9 mouse cellular contexts compared by ENCODE assay signal in genomic region chr16:29761779-29762277, GRCm38 (mm10).
DNase-seq lines count a peak whose midpoint lies in the region; ATAC-seq lines count a peak whose summit lies in the region.
"Had no signal": no experiment of that assay in that cellular context is flagged by ENCODE, and none has a peak within 500 bp of the region (broad histone marks: within the 10 kb centered on the region; RNA-seq: fewer than 3 reads in every experiment).

No protein-coding gene starts in this region.

- peak overlapping the region; percentile 12 for H3K4me2 ChIP-seq in kidney, embryonic 15.5 days
- H3K4me2 ChIP-seq: neural tube, embryonic 12.5 days had no signal

- peaks cover 7% of the 10 kb centered on the region; the same call in 1 of the 2 replicates for H3K9me3 ChIP-seq in kidney, embryonic 15.5 days (replicated peaks)
- H3K9me3 ChIP-seq in limb, embryonic 10.5 days (replicated peaks) = no peaks in the 10 kb centered on the region
- H3K9me3 ChIP-seq: neural tube, embryonic 12.5 days had no signal

- peak overlapping the region; percentile 52 for H3K27ac ChIP-seq in kidney, embryonic 15.5 days
- H3K27ac ChIP-seq in limb, embryonic 10.5 days = peak overlapping the region; percentile 43
- H3K27ac ChIP-seq: neural tube, embryonic 12.5 days had no signal

- 10% methylated on average over 6 of the region's 6 CpGs for WGBS in kidney, embryonic 15.5 days
- WGBS in limb, embryonic 10.5 days = 25% methylated on average over 6 of the region's 6 CpGs

- peaks cover 40% of the 10 kb centered on the region for H3K4me1 ChIP-seq in kidney, embryonic 15.5 days
- peaks cover 47% of the 10 kb centered on the region for H3K4me1 ChIP-seq in limb, embryonic 10.5 days

- no peak overlapping the region for H3K4me3 ChIP-seq in kidney, embryonic 15.5 days (replicated peaks)
- H3K4me3 ChIP-seq in limb, embryonic 10.5 days = no peak overlapping the region
- H3K4me3 ChIP-seq: neural tube, embryonic 12.5 days had no signal

- H3K9ac ChIP-seq in kidney, embryonic 15.5 days = no peak overlapping the region
- H3K9ac ChIP-seq: neural tube, embryonic 12.5 days had no signal

- no peak for DNase-seq in kidney, adult 9 months
- DNase-seq in embryo, embryonic 10.5 days (ENCODE audit: low spot score) = peak; percentile 35
- peak; percentile 86 to 94 for DNase-seq in heart, adult 18-20 months
- DNase-seq in limb, embryonic 10.5 days (ENCODE audit: low spot score) = no peak
- peak; percentile 14 for DNase-seq in retina, postnatal 7 days (ENCODE audit: low read depth, low spot score)
- no peak for DNase-seq in c-Kit-positive CD71-positive TER-119-positive erythroid progenitor cells, embryonic 14.5 days (ENCODE audit: low spot score)

- H3K36me3 ChIP-seq in kidney, embryonic 15.5 days = no peaks in the 10 kb centered on the region
- H3K36me3 ChIP-seq in limb, embryonic 10.5 days = no peaks in the 10 kb centered on the region
- H3K36me3 ChIP-seq: neural tube, embryonic 12.5 days had no signal

- ATAC-seq in kidney, embryonic 15.5 days (replicated peaks; ENCODE audit: low FRiP score) = peak; percentile 74
- no peak for ATAC-seq in activated CD4-positive, CD25-positive, alpha-beta regulatory T cell, adult 4 months

- peaks cover 12% of the 10 kb centered on the region; the same call in 1 of the 2 replicates for H3K27me3 ChIP-seq in kidney, embryonic 15.5 days
- H3K27me3 ChIP-seq in limb, embryonic 10.5 days (ENCODE audit: low read depth, poor library complexity, severe bottlenecking) = peaks cover 35% of the 10 kb centered on the region

Comparison
In these comparisons a context has a peak if more than half of its experiments do, and no peak if none do; other contexts are left out.
1. DNase-seq: peak in embryo, embryonic 10.5 days (single experiment), heart, adult 18-20 months (2 of 2) and retina, postnatal 7 days (single experiment); none in kidney, adult 9 months (single experiment), limb, embryonic 10.5 days (single experiment) and c-Kit-positive CD71-positive TER-119-positive erythroid progenitor cells, embryonic 14.5 days (single experiment).